Mouse (Mus musculus) Muller cell, postnatal 12 days (primary cell): ENCODE measurements around the gene Sfta2.

Experiments used
- DNase-seq: peaks from one replicate; pipeline ENCODE4 v3.0.0-alpha.2; 2015; ENCODE audit errors: inconsistent ontology term

The Sfta2 gene

GRCm38 (mm10) chr17:35673416-35674035 is 72.2 kb downstream of the Sfta2 start, which contains the start of gene Gtf2h4:
Gene Gtf2h4 (minus strand): TSS chr17:35673739.
- peak; percentile 94 for DNase-seq

GRCm38 (mm10) chr17:35680591-35680990 is 79.2 kb downstream of the Sfta2 start:
- DNase-seq, result no peak

- DNase-seq, result no peak
These were observed 80.6 kb downstream of the Sfta2 start for GRCm38 (mm10) chr17:35681986-35682385.

- no peak for DNase-seq
These were observed 83.7 kb downstream of the Sfta2 start for GRCm38 (mm10) chr17:35685061-35685460.

- DNase-seq, result no peak
These were observed 87.2 kb downstream of the Sfta2 start for GRCm38 (mm10) chr17:35688347-35689175.

DNA sequence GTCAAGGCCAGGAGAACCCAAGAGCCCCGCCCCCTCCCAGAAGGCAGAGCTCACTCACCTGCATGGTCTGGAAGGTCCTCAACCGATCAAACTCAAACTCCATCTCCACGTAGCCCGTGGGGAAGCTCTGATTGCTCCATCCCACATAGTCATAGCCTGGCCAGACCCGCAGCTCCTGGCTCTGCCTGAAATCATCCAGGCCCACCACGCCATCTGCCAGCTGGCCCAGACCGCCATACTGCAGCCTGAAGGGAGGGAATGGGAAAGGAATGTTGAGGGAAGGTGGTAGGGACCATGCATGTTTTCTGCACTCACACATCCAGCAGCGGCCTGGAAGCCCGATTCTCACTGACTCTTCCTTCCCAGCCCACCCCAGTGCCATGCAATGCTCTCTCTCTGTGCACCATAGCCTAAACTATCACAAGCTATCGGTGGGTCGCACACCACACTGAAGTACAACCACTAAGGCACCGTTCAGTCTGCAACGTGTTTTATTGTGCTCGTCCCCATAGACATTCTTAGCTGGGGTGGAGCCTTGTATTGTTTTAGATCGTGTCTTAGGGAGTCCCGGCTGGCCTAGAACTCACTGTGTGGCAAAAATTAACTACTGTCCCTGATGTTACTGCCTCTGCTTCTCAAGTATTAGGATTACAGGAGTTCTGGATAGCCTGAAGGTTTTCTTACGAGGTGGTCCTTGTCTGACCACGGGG is 88.7 kb downstream of the Sfta2 start:
- no peak for DNase-seq

GRCm38 (mm10) chr17:35691811-35692210 is 90.5 kb downstream of the Sfta2 start:
- DNase-seq, result no peak

- DNase-seq, result no peak
These were observed 91.0 kb downstream of the Sfta2 start for GRCm38 (mm10) chr17:35692368-35692767.

DNA sequence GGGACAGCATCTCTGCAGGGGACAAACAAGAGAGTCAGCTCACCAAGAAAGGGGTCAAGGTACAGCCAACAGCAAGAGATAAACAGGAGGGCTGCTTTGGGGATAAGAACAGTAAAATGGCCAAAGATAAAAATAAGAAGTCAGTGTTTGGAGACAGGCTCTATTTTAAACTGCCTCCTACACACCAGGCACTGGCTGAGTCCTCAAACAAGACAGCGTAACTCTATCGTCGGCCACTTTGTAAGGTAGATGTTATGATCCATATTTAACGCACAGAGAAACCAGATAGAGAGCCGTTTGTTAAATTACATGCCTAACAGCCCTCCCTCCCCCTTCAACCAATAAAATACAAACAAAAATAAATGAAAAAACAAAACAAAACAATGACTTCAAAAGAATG is 92.6 kb downstream of the Sfta2 start:
- no peak for DNase-seq

GRCm38 (mm10) chr17:35695289-35695688 is 93.9 kb downstream of the Sfta2 start:
- peak; percentile 67 for DNase-seq

GRCm38 (mm10) chr17:35696691-35697090 is 95.3 kb downstream of the Sfta2 start:
- DNase-seq, result peak; percentile 25

GRCm38 (mm10) chr17:35697429-35697758 is 96.0 kb downstream of the Sfta2 start:
- no peak for DNase-seq

DNA sequence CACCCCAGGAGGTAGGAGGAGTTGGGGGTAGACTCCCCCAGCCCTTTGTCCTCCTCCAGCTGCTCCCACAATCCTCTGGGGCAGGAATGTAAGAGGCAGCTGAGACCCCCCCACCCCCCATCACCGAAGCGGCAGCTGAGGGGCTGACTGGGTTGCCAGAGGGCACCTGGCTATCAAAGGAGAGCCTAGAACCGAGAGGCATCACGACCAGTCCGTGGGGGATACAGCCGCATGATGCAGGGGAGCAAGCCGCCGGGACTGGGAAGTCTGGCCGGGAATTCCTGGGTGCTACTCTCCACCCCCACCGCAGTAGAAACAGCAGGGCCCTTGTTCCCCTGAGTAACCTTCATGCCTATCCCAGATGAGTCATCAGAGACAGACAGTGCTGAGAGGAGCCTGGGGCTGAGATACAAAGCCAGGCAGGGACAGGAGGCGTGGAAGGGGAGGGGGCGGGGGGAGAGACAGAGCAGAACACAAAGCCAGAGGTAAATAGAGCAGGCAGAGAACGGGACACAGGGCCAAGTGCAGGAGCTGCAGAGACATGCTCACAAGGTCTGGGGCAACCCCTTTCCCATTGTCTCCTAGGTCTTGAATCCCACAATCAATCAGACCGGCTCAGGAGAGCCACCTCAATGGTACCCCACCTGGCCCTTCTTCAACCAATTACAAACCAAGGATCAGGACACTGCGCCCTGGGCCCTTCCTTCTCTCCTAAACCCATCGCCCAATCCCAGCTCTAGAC is 96.6 kb downstream of the Sfta2 start:
- peak; percentile 100 for DNase-seq

GRCm38 (mm10) chr17:35698501-35698883 is 97.1 kb downstream of the Sfta2 start:
- no peak for DNase-seq

DNA sequence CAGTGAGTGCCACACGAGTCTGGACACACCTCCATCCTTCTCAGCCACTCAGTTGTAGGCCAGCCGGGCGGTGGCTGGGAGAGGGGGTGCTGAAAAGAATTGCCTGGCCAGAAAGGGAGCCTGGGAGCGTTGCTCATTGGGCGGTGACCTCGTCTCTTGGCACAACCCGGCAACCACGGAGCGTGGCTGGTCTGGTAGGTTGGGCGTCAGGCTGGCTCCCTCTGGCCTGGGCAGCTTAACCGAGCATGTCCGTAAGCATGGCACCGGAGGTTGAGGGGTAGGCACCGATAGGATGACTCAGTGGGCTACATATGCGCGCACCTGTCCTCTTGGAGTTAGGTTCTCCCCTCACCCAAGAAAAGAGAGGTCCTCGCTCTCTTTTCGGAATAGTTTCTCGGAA is 98.6 kb downstream of the Sfta2 start:
- peak; percentile 98 for DNase-seq
